Mouse (Mus musculus) gonadal fat pad, adult 2 months (tissue): ENCODE measurements around the gene Chpt1. TPM values are rescaled to one million over a fixed set of nuclear protein-coding genes. Genes with fewer than 3 reads are reported as not detected.
"Not testable (repeated sequence)": the region's sequence is repeated elsewhere in the genome, so short reads cannot be mapped to it uniquely, and the experiment has no call there.

Experiments
- DNase-seq: peaks from one replicate; pipeline ENCODE4 v3.0.0-alpha.2; 2012; ENCODE audit warnings: low read depth
- polyA plus RNA-seq: library from polyadenylated mRNA; depleted of rRNA; stranded (reverse); fragments of >200 nt; gene quantifications from 2 replicates; pipeline ENCODE4 v1.2.3, GENCODE M21; 2012

The Chpt1 gene
- polyA plus RNA-seq, 1 experiment: 257 TPM

DNA sequence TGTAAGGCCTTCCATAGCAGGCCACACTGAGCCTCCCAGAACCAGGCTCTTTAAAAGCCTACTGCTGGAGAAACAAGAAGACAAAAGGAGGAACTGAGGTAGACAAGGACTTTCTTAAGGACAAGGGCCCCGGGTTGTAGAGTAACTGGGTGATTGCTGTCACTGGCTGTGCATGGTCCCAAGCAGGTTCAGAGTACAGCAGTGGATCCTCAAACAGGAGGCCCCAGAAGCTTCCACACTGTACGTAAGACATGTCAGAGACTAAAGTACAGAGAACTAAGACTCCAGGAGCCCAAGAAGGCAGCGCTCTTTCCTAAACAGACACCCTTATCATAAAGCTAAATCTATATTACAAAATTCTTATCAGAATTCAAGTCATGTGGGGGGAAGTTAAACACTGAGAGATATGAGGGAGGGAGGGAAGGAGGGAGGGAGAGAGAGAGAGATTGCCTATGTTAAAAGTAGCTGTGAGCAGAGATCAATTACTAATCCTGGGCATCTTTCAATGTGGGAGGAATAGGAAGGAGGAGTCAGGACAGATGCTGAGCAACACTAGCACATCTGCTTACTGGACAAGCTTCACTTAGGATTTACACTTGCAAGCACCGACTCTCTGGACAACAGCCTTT lies 8.8 kb downstream of the Chpt1 start:
- DNase-seq: no peak

DNA sequence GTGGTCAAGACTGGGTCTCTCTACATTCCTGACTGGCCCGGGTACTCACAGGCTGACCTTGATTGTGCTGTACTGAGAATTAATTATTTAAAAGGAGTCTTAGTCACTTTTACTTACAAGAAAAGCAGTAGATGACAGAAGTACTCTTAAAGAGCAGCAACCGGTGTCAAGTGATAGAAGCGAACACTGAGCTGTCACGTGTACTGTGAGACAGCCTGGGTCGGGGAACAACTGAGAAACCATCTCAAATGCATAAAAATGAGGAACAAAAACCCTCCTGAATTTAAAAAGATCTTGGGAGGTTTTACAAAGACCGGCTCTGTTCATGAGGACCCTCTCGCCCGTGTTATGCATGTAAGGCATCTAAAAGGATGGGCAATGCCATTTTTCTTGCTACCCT lies 11.2 kb downstream of the Chpt1 start:
- DNase-seq: no peak

DNA sequence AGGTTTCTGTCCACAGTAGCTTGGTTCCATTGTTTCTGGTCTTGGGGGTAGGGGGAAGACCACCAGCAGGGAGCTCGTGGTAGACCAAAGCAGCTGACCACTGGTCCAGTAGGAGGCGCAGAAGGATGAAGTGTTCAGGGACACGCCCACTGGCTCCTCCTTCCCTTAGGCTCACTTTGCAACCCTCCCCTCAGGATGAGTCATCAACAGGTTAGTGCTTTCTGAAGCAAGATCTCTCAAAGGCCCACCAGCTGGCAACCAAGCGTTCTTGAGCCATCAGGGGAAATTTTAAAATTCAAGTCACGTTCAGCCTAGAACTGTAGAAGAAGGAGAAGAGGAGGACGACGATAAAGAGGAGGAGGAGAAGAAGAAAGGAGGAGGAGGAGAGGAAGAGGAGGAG lies 12.2 kb downstream of the Chpt1 start:
- no peak for DNase-seq

DNA sequence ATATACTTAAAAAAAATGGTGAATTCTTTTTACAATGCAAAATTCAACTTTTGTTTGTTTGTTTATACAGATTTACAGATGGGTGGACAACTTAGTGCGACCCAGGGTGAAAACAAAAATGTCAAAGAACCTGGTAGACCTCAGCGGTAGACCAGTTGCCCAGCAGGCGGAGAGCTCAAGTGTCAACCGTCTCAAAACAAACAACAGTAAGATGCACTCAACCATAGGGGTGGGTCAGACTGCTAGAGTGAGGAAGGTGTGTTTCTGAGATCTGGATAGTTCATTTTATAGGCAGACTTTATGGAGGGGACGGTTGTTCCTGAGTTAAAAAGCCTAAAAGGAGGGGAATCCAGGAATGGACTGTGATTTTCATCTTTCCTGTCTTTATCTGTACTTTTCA lies 15.2 kb downstream of the Chpt1 start:
- DNase-seq: no peak

DNA sequence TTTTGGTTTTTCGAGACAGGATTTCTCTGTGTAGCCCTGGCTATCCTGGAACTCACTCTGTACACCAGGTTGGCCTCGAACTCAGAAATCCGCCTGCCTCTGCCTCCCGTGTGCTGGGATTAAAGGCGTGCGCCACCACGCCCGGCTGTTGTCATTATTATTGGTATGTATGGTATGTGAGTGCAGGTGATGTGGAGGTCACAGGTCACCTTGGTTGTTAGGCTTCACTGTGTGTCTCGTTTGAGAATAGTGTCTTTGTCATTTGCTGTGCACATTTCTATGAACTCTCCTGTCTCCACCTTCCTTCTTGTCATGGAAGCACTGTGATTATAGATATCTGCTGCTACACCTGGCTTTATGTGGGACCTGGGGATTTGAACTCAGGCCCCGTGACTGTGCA lies 21.0 kb downstream of the Chpt1 start:
- not testable (repeated sequence) for DNase-seq

DNA sequence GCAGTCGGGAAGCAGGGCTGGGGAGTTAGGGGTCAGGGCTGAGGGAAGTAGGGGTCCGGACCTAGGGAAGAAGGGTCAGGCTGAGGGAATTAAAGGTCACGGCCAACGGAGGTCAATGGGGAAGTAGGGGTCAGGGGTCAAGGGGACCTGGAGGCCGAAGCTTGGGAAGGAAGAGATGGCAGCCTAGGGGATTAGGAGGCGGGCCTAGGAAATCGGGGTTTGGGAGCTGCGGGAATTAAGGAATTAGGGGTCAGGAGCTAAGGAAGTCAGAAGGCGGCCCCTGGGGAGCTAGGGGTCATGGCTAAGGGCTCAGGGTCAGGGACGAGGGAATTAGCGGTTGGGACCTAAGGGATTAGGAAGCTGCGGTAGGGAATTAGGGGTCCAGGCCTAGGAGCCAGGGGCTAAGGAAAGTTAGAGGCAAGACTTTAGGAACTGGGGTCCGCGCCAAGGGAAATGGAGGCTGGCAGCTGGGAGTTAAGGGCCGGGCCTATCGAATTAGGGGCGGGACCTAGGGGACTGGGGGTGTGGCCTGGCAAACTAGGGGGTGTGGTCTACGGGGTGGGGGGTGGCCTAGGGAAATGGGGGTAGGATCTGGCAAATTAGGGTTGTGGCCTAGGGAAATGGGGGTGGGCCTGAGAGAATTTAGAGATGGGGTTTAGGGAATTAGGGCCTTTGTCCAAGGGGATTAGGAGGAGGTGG lies 43.6 kb downstream of the Chpt1 start:
- DNase-seq: no peak

DNA sequence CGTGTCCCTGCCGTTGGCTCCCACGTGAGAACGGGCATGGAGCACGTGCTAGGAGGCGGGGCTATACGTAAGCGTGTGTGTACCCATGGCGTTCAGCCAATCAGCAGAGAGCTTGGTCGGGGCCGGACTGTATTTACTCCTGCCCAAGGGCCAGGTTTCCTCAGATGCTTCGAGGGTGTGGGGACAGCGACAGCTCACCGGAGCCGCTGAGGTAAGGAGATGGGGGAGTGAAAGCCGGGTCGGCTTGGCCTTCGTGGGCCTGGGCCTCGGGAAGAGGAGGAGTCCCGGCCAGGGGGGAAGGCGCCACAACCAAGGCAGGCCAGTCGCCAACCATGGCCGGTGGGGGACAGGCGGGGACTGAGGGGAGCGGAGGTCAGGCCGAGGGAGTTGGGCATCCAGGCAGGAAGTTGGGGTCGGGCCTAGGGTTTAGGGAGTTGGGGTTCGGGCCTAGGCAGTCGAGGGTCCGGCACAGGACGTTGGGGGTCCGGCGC lies 44.3 kb downstream of the Chpt1 start, which contains the start of gene Sycp3:
Sycp3 (plus strand) TSS at position 68 of the 491 bp plus-strand sequence.
- no peak for DNase-seq

DNA sequence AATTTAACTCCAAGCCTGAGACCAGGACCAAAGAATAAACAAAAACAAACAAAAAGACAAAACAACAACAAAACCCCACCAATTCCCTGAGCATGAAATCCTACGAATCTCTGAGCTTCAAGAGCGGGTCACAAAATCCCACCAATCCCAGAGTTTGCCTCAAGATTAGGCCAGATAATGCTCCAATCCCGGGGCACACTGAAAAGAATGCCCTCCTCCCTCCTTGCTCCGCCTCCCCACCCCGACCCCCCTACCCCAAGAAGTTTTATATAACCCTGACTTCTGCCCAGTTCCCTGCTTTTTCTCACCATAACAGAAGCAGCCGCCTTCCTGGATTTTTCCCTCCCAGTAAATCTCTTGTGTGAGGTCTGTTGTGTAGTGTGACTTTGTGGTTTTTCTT lies 46.1 kb downstream of the Chpt1 start:
- no peak for DNase-seq

DNA sequence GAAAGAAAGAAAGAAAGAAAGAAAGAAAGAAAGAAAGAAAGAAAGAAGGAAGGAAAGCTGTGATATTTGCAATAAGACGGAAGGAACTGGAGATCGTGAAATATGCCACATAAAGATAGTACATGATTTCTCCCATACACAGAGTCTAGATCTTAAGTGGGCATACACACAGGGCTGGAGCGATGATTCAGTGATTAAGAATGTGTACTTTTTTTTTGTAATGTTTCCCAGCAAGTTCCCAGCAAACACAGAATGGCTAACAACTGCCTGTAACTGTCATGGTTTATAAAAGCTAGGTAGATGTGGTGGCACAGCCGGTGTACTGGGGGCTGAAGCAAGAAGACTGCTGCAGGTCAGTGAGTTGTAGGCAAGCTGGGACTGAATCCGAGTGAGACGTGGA lies 51.9 kb downstream of the Chpt1 start:
- DNase-seq: no peak

DNA sequence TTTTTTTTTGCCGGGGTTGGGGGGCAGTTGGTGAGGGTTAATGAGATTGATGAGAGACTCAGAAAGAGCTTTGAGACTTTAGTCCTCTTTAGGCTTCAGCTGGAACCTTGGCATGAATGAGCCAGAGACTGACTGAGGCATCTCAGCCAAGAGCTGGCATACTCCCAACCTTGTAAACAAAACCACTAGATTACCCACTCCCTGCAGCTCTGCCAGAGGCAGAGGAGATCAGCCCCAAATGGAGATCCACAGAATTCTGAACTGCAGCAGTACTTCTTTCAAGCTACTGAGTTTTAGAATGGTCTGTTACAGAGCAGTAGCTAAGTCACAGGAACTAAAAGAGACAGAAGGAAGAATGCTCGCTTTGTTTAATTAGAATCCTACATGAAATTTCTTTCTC lies 52.7 kb downstream of the Chpt1 start:
- DNase-seq: no peak

DNA sequence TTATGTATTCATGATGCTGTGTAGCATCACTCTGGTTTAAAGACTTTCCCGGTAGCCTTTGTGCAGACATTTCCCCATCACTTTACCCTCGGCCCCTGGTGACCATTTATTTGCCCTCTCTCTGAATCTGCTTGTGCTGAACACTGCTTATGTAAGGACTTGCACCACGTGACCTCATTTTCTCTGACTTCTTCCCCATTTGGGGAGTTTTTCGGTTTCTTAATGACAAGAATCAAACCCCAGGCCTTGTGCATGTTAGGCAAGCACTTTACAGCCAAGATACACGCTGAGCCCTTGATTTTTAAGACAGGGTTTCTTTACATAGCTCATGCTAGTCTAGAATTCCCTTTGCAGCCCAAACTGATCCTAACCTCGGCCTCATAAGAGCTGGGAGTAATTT lies 62.6 kb downstream of the Chpt1 start:
- DNase-seq: no peak

DNA sequence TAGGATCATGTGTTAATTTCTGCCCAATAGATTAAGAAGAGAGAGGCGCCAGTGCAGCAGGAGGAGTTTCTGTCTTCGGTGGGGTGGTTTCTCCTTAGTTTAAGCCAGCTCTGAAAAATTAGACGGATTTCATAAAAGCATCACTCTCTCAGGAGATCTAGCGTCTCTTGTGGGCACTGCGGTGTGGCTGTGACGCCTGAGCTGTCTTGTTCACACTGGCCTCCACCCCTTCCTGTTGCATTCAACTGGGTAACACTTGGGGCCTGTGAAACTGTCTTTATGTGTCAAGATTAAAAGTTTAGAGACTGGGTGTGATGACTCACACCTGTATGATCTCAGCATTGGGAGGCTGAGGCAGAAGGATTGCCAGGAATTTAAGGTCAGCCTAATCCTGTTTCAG lies 75.9 kb downstream of the Chpt1 start:
- no peak for DNase-seq

DNA sequence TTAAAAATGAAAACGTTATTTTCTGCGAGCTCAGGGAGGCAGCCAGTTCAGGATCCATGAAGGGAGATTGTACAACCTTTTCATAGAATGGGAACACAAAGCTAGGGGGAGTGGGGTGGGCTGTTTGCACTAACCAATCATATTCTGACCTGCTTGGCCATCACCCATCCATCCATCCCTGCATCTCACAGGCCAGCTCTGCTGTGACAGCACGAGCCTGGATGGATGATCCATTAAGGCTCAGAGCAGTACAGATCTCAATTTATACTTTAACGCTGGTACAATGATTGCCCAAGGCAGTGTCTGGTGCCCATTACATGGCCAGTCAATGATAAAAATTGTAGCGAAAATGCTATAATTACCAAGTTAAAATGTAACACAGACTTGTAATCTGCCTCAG lies 77.0 kb downstream of the Chpt1 start:
- no peak for DNase-seq

DNA sequence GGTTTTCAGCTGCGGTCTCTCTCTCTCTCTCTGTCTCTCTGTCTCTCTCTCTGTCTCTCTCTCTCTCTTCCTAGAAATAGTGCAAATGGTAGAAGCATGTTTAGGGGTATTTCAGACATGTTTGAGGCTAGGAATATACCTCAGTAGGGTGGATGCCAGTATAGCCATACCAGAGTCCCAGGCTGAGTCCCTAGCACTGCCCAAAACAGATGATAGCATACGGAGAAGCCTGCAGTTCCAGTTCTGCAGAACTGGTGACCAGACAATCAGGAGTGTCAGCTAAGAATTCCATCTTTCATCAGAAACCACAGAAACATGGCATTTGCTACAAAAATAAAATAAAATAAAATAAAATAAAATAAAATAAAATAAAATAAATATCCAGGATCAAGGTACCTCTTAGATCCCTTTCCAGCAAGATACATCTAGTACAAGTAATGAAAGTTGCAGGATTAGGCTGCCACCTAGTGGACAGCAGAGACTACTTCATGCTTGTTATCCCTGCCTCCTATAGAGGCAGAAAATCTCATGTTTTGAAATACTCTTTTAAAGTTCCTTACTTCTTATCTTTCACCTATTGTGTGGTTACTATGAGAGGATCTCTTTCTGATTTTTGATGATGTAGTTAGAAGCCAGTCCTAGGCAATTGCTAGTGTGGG lies 77.6 kb downstream of the Chpt1 start:
- no peak for DNase-seq

DNA sequence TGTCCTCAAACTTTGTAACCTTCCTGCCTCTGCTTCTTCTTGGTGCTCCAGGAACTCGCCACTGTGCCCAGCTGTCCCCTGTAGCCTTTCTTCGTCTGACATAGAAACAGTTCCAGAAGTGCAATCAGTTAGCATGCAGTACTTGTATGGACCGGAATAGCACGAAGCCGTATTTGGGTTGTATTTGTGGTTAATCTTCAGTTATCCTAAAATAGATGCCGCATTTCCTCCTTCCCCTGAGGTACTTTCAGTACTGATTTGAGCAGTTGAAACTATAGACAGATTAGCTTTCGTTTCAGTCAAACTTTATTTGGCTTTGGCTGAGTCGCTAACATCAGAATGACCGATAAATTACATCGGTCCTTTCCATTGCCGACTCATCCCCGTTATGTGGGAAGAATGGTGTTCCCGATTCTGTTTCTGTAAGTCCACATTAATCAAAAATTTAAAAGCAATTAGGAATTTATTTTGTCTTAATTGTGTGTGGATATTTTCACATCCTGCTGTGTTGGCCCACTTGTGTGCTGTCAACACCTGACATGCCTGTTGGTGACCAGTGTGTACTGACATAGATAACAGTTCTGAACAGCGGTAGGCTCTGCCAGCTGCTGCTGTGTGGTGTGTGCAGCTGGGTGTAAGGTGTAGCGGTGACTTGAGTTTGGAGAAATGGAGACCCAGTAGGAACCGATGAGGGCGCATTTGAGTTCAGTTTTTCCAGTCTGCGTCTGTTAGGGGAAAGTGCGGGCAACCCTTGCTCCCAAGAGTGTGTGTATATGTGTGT lies 83.0 kb downstream of the Chpt1 start:
- no peak for DNase-seq

DNA sequence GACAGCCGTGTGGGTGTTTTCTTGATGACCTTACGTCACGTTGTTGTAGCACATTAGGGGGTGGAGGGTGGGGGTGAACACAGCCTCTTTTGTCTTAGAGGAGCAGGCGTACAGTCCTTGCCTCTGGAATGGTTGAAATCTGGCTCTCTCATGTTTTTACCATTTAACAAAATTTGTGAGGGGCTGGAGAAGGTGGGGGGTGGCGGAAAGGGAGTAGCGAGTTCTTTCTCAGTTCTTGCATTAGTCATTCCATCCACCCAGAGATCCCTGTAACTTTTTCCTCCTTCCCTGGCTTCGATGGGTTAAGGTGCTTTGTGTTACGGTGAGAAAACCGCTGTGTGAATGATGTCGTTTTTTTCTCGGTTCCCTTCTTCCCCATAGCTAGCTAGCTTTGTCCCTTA lies 83.7 kb downstream of the Chpt1 start:
- DNase-seq: no peak

DNA sequence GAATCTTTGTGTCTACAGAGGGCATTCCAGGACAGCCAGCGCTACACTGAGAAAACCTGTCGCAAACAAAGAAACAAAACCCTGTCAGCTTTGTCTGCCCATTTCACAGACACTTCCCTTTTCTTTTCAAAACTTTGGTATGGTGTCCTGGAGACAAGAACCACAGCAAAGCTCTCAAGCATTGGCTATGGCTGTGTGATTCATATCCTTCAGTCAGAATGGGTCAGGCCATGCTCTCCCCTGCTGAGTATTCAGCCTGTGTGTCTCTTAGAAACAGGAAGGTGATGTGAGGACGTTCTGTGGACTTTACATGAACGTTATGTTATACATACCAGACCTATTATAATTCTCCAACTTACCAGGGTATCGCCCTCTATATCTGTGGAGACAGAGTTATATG lies 86.2 kb downstream of the Chpt1 start:
- no peak for DNase-seq

DNA sequence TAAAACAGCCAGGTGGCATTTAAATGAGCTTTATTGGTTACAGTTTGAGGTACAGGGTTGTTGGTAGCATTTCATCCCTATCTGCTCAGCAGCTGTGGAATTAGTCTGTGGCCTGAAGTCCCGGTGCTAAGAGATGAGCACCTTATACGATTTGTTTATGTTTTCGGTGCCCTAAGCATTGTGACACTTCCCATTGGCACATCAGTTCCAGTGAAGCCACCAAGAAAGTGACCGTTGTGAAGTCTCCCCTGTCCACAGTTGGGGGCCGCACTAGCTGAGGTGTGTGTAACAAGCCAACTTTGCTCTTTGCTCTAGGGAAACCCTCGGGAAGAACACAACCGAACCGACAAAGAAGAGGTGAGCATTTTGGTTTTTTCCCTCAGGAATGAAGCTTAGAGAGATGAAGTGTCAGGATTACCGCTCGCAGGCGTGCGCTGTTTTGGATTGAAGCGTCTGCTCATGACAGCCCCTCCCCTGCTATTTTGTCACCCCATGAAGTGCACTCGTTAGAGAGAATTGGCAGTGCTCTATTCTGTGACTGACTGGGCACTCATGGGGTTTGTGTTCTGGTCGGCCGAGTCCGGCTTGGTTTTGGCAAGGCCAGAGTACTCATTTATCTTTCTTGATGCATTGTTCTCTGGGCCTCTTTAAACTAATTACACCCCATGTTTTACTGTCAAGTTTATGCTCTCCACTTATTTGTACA lies 91.4 kb downstream of the Chpt1 start:
- DNase-seq: no peak

DNA sequence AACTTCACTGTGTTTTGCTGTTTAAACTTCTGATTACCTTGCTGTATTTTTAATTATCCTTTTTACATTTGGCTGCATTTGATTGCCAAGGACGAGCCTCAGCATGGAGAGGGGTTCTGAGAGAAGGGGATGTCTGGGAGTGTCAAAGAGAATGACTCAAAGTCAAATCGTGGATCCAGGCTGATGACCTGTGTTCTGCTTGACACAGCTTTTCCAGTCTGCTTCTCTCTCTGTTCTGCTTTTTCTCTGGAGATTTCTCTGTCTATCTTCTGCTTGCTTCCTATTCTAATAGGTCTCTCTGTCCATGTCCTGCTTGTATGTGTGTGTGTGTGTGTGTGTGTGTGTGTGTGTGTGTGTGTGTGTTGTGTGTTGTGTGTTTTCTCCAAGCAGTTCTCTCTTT lies 94.1 kb downstream of the Chpt1 start:
- no peak for DNase-seq

DNA sequence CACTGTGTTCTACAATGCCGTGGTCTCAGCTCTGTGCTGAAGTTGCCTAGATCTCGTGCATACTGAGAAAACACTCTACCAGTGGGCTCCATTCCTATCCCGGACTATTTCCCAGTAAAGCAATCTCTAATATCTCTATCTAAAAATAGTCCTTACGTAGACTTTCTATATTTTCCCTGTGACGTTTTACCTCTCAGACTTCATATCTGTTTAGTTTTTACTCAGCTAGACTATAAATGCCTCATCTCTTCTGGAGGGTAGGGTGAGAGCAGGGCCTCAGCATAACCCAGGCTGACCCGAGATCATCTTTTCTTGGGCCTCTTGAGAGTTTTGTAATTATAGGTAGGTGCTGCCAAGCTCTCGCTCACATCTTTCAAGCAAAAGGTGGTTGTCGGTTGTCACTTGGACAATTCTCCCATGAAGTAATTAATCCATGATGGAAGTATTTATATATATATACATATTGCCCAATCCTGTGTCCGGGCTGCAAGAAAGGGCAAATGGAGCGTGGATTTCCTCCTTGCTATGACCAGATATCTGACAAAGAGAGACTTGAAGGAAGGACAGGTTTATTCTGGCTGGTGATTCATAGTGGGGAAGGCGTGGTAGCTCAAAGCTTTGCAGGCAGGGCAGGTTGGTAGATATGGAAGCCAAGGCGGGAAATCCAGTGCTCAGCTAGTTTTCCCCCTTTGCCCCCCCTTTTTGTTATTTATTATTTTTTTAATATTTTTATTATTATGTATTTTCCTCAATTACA lies 95.8 kb downstream of the Chpt1 start:
- no peak for DNase-seq

DNA sequence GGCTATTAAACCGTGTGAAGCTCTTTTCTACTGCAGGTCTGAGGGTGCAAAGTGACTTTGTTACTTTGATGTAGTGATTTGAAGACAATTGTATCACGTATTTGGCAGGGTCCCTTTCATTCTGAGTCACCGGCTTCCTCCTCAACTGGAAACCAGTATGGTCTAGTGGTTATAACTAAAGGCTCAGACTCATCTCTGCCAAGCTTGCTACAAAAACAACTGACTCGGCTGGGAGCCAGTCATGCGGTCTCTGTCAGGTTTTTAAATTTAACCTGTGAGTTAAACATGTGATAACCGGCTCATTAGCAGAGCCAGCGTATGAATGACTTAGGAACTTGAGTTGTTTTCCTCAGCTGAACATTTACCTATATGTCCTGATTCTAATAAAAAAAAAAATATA lies 98.1 kb downstream of the Chpt1 start:
- DNase-seq: no peak
